ENCODE assay signal across 22 mouse cellular contexts in genomic region chr13:102065796-102066195, GRCm38 (mm10).
A peak's percentile ranks its signal among the peaks of the same experiment; 100 is the strongest.
DNase-seq lines count a peak whose midpoint lies in the region; ATAC-seq and TF ChIP-seq lines count a peak whose summit lies in the region.
"Had no signal": no experiment of that assay in that cellular context is flagged by ENCODE, and none has a peak within 500 bp of the region (broad histone marks: within the 10 kb centered on the region; RNA-seq: fewer than 3 reads in every experiment).

No protein-coding gene starts in this region.

- H3K9me3 ChIP-seq in heart, embryonic 12.5 days (replicated peaks): no peaks in the 10 kb centered on the region
- no peaks in the 10 kb centered on the region for H3K9me3 ChIP-seq in intestine, postnatal 0 days (ENCODE audit: control insufficient read depth)
- no peaks in the 10 kb centered on the region for H3K9me3 ChIP-seq in liver, embryonic 12.5 days (replicated peaks)
- H3K9me3 ChIP-seq in stomach, postnatal 0 days (ENCODE audit: control insufficient read depth, low read length): no peaks in the 10 kb centered on the region
- H3K9me3 ChIP-seq: embryonic facial prominence, embryonic 15.5 days; forebrain, embryonic 10.5 days; heart, embryonic 10.5 days; hindbrain, embryonic 12.5 days; neural tube, embryonic 12.5 days had no signal

- no peak overlapping the region for H3K9ac ChIP-seq in heart, embryonic 12.5 days
- no peak overlapping the region for H3K9ac ChIP-seq in intestine, postnatal 0 days (ENCODE audit: low read depth, low read length)
- H3K9ac ChIP-seq in liver, embryonic 12.5 days: no peak overlapping the region
- no peak overlapping the region for H3K9ac ChIP-seq in stomach, postnatal 0 days (ENCODE audit: low read length)
- H3K9ac ChIP-seq: embryonic facial prominence, embryonic 15.5 days; hindbrain, embryonic 12.5 days; neural tube, embryonic 12.5 days had no signal

- H3K4me3 ChIP-seq in heart, embryonic 12.5 days: no peak overlapping the region
- H3K4me3 ChIP-seq in intestine, postnatal 0 days (ENCODE audit: low read depth, low read length): no peak overlapping the region
- H3K4me3 ChIP-seq in liver, embryonic 12.5 days: no peak overlapping the region
- no peak overlapping the region for H3K4me3 ChIP-seq in stomach, postnatal 0 days (ENCODE audit: low read depth, low read length)
- H3K4me3 ChIP-seq: embryonic facial prominence, embryonic 15.5 days; forebrain, embryonic 10.5 days; heart, embryonic 10.5 days; hindbrain, embryonic 12.5 days; layer of hippocampus, adult 2 months; neural tube, embryonic 12.5 days had no signal

- TF ChIP-seq CTCF in intestine, postnatal 0 days (IDR thresholded peaks at IDR 0.05; ENCODE audit: low read depth): no peak
- no peak for TF ChIP-seq CTCF in stomach, postnatal 0 days (IDR thresholded peaks at IDR 0.05; ENCODE audit: low read depth)

- no peak for ATAC-seq in heart, embryonic 12.5 days (ENCODE audit: insufficient number of reproducible peaks, low FRiP score)
- ATAC-seq in intestine, postnatal 0 days: no peak
- ATAC-seq in liver, embryonic 12.5 days: no peak
- ATAC-seq in stomach, postnatal 0 days (ENCODE audit: low FRiP score, low TSS enrichment): no peak
- ATAC-seq: forebrain, embryonic 16.5 days had no signal

- H3K36me3 ChIP-seq in heart, embryonic 12.5 days: no peaks in the 10 kb centered on the region
- no peaks in the 10 kb centered on the region for H3K36me3 ChIP-seq in intestine, postnatal 0 days (ENCODE audit: control insufficient read depth, insufficient read depth)
- H3K36me3 ChIP-seq in liver, embryonic 12.5 days: no peaks in the 10 kb centered on the region
- no peaks in the 10 kb centered on the region for H3K36me3 ChIP-seq in stomach, postnatal 0 days (ENCODE audit: control insufficient read depth, insufficient read depth, low read length)
- H3K36me3 ChIP-seq: embryonic facial prominence, embryonic 15.5 days; forebrain, embryonic 10.5 days; heart, embryonic 10.5 days; hindbrain, embryonic 12.5 days; neural tube, embryonic 12.5 days had no signal

- H3K4me1 ChIP-seq in heart, embryonic 12.5 days (replicated peaks): no peaks in the 10 kb centered on the region
- H3K4me1 ChIP-seq in intestine, postnatal 0 days (replicated peaks; ENCODE audit: control insufficient read depth, insufficient read depth, low read length): no peaks in the 10 kb centered on the region
- peaks cover 29% of the 10 kb centered on the region for H3K4me1 ChIP-seq in liver, embryonic 12.5 days
- no peaks in the 10 kb centered on the region for H3K4me1 ChIP-seq in stomach, postnatal 0 days (replicated peaks; ENCODE audit: control insufficient read depth, insufficient read depth)
- H3K4me1 ChIP-seq: heart, embryonic 10.5 days; hindbrain, embryonic 12.5 days; neural tube, embryonic 12.5 days had no signal

- no peak overlapping the region for H3K27ac ChIP-seq in heart, embryonic 12.5 days (ENCODE audit: poor library complexity, severe bottlenecking)
- no peak overlapping the region for H3K27ac ChIP-seq in intestine, postnatal 0 days (ENCODE audit: low read depth, low read length)
- H3K27ac ChIP-seq in liver, embryonic 12.5 days: no peak overlapping the region
- no peak overlapping the region for H3K27ac ChIP-seq in stomach, postnatal 0 days (replicated peaks)
- H3K27ac ChIP-seq: embryonic facial prominence, embryonic 15.5 days; forebrain, embryonic 10.5 days; heart, embryonic 10.5 days; hindbrain, embryonic 12.5 days; layer of hippocampus, adult 2 months; neural tube, embryonic 12.5 days had no signal

- DNase-seq in heart, adult 18-20 months: peak; percentile 14 to 18
- DNase-seq in 3T3-L1 (ENCODE audit: low read depth, low spot score) (peak; percentile 9), NIH3T3 (ENCODE audit: low read depth) (peak; percentile 68)
- DNase-seq in stomach, postnatal 0 days (ENCODE audit: low spot score): no peak
- DNase-seq: cerebellum, adult 9-10 months; gastrocnemius, postnatal 10 days; kidney, adult 8-10 months; kidney, postnatal 14 days; lung, postnatal 4 days; midbrain, embryonic 14.5 days; right cerebral cortex, postnatal 14 days; spleen, adult 18-20 months had no signal

- no peak overlapping the region for H3K4me2 ChIP-seq in heart, embryonic 12.5 days
- peak overlapping the region; percentile 17; the same call in 1 of the 2 replicates for H3K4me2 ChIP-seq in intestine, postnatal 0 days (replicated peaks; ENCODE audit: low read depth)
- no peak overlapping the region for H3K4me2 ChIP-seq in liver, embryonic 12.5 days
- H3K4me2 ChIP-seq in stomach, postnatal 0 days (replicated peaks; ENCODE audit: low read depth): no peak overlapping the region
- H3K4me2 ChIP-seq: embryonic facial prominence, embryonic 15.5 days; hindbrain, embryonic 12.5 days; neural tube, embryonic 12.5 days had no signal

- H3K27me3 ChIP-seq in heart, embryonic 12.5 days (replicated peaks): no peaks in the 10 kb centered on the region
- peaks cover 7% of the 10 kb centered on the region; the same call in 1 of the 2 replicates for H3K27me3 ChIP-seq in intestine, postnatal 0 days (replicated peaks; ENCODE audit: control insufficient read depth, insufficient read depth, low read length)
- no peaks in the 10 kb centered on the region for H3K27me3 ChIP-seq in liver, embryonic 12.5 days (replicated peaks)
- no peaks in the 10 kb centered on the region for H3K27me3 ChIP-seq in stomach, postnatal 0 days (ENCODE audit: control insufficient read depth, insufficient read depth, low read length)
- H3K27me3 ChIP-seq: embryonic facial prominence, embryonic 15.5 days; hindbrain, embryonic 12.5 days; neural tube, embryonic 12.5 days had no signal

- 75% methylated on average over 5 of the region's 5 CpGs for WGBS in heart, embryonic 12.5 days
- 43% methylated on average over 5 of the region's 5 CpGs for WGBS in intestine, postnatal 0 days
- 67% methylated on average over 5 of the region's 5 CpGs for WGBS in liver, embryonic 12.5 days (ENCODE audit: insufficient replicate concordance)
- WGBS in stomach, postnatal 0 days: 55% methylated on average over 5 of the region's 5 CpGs

- no peak for TF ChIP-seq EP300 in stomach, postnatal 0 days (optimal IDR thresholded peaks at IDR 0.05)
